Mouse (Mus musculus): ENCODE data around the gene Kif21b.
A peak's percentile ranks its signal among the peaks of the same experiment; 100 is the strongest.

Kif21b gene

DNA sequence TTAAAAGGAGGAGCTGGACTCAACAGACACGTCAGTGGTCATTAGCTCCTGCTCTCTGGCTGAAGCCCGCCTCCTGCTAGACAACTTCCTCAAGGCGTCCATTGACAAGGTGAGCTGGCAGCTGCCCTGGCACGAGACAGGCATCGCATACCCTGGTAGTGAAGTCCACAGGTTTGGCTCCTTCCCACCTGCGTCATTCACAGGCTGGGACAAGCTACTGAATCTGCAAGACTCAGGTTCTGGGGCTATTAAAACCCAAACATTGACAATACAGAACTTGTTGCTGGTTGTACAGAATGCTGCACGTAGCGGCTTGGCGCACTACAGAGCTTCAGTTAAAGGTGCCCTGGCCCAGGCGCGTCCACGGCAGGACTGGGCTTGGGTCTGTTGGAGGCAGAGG is 29.1 kb downstream of the Kif21b start:
- no peak for DNase-seq

DNA sequence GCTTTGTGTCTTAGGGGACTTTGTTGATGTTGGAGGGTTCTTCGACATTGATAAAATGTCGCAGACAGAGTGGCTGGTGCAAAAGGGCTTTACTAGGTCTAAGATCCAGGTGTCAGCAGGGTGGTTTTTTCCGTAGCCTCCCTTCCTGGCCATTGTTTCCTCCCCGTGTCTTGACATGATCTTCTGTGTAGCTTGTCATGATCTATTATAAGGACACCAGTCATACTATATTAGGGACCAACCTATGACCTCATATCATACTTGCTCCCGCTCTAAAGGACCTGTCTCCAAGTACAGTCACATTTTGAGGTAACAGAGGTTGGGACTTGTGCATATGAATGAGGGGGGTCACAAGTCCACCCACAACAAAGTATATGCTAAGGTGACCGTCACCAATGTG is 29.7 kb downstream of the Kif21b start:
- no peak for DNase-seq

DNA sequence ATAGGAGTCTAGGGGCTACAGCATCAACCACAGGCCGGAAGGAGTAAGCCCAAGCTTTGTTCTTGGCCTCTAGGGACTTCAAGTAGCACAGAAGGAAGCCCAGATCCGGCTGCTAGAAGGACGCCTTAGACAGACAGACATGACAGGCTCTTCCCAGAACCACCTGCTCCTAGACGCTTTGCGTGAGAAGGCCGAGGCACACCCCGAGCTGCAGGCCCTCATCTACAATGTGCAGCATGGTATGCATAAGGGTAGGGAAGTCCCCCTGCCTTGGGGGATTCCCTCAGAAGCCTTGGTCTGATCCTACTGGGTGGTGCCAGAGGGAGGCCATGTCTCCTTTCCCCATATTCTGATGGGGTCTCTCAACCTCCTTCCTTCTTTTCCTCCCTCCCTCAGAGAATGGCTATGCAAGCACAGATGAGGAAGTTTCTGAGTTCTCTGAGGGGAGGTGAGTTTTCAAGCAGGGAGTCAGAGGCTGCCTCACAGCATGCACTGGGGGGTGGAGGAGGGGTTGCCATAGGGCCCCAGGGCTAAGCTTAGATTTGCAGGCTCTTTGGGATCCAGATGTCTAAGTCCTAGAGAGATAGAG is 30.2 kb downstream of the Kif21b start:
- DNase-seq = no peak

DNA sequence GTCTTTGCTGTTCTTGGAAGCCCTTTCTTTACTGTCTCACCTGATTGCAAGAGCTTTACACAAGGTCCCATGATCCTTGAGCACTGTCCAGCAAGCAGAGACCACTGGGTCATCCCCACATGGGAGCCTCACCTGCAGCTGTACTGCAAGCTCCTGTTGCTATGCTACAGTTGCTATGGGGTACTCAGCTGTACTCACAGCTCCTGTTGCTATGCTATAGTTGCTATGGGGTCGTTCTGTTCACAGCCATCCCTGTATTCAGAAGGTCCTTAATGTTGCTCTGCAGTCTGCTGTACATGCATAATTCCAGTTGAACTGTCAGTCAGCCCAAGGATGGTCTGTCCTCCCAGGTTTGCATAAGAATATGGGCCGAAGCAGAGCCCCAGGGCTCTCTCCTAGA is 34.2 kb downstream of the Kif21b start:
- peak; percentile 11 for DNase-seq

DNA sequence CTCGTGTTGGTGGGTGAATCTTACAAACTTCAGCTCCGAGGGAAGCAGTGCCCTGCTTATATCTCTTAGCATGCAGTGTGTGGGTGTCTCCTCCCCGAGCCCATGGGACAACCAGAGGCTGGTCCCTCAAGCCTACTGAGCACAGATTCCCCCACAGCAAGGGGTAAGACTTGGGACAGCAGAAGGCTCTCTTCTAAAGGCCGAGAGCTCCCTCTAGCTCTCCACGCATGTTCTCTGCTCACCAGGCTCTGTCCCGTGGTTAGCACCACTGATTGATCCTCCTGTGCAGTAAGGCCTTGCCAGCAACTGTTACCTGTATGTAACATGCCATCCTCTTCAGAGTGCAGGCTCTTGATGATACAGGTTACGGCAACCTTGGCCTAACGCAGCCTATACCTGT is 36.5 kb downstream of the Kif21b start:
- peak; percentile 34 for DNase-seq

DNA sequence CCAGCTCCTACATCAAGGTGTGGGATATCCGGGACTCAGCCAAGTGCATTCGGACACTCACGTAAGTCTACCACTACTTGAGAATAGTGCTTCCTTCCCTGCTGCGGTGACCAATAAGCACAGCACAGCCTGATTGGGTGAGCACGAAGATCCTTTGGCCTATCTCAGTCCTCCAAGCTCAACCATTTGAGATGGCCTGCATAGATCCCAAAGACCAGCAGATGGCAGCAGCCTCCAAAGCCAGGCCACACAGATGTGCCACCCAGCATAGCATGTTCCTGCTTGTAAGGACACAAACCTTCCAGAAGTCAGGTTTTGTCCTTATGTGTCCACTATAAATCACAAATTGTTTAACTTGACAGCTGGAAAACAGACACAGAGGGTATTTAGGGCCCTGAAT is 38.9 kb downstream of the Kif21b start:
- peak; percentile 89 for DNase-seq

DNA sequence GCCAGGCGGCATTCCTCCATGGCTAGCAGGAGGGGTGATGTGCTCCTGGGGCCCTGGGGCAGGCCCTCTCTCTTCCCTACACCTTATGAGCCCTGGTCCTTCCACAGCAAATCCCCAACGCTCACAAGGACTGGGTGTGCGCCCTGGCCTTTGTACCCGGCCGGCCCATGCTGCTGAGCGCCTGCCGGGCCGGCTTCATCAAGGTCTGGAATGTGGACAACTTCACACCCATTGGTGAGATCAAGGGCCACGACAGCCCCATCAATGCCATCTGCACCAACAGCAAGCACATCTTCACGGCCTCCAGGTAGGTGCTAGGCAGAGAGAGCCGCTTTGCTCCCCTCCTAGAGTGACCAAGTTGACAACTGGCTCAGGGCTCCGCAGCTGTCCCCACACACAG is 41.5 kb downstream of the Kif21b start:
- DNase-seq = no peak

DNA sequence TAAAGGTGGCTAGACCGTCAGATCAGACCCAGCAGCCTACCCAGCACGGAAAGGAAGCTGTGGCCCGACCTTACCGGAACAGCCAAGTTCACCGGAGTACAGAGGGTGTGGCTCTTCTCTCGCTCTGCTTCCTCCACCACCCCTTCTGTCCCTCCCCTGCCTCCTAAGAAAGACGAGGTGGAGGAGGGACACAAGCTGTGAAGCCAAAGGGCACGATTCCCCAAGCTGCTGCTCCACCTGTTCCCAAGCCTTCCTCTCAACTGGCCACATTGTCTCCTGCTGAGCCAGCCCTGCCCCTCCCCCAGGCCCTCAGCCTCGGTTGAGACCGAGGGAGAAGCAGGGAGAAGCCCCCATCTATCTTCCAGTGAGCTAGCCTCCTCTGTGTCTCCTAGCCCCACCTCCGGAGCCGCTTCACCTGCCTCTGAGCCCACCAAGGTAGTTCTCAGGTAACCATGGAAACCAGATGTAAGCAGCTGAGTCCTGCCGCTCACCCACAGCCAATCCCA is 43.0 kb downstream of the Kif21b start:
- DNase-seq = peak; percentile 48

DNA sequence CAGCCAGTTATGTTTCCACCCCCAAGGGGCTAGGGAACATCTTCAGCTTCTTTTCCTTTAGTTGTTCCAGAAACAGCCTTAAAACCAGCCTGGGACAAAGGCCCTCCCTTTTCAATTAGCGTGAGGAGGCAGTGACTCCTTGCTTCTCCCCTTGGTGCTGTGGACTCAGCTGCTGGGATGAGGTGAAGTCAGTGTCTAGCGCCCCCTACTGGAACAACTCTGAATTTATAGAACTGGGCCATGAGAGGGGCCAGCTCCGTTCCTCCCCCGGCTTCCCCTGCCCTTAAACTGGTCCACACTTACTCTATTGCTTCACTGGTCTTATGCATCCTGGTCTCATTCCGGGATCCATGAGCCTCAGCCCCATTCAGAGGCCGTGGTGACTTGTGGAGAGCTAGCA is 44.0 kb downstream of the Kif21b start:
- peak; percentile 73 for DNase-seq

DNA sequence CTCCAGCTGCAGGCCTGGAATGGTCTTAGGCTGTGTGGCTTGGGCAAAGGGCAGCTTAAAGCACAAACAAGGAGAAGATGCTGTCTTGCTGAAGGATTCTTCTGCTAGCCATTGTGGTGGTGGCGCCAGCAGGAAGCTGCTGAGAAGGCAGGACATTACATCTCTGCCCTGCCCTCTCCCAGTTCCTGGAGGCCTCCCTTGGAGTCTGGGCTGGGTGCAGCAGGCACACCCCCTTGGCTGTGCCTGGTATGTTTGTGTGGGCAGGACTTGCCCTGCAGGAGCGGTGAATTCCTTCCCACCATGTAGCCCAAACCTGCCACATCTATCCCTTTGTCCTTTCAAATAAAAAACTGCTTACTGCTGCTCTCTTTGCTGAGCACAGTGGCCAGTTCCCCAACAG is 45.9 kb downstream of the Kif21b start:
- no peak for DNase-seq

DNA sequence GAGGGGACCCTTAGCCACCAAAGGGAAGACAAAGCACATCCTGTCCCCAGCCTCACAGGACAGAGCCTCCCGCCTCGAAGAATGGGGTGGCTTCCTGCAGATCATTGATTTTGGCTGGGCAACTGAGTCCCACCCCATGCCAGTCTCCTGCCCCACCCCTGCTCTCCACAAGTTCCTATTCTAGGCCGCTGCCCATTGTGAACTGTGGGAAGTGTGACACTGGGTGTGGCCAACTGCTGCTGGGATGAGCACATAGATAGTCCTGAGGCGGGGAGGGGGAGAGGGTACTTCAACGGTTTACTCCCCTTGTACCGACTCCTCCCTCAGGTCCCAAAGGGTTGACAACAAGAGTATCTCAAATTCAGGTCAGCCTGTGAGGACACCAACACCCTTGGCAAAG is 47.6 kb downstream of the Kif21b start:
- no peak for DNase-seq

DNA sequence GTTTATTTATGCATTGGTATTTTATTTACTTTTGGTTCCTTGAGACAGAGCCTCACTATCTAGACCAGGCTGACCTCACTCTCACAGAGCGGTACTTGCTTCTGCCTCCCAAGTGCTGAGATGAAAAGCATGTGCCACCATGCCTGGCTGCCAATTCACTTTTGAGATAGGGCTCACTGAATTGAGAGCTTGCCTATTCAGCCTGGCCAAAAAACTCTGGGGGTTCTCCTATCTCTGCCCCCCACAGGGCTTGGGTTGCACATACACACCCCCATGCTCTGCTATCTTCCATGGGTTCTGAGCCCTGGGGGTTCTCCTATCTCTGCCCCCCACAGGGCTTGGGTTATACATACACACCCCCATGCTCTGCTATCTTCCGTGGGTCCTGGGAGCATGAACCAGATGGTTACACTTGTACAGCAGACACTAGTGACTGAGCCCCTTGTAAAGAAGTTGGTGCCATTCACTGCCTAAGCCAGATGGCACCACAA is 48.4 kb downstream of the Kif21b start:
- no peak for DNase-seq

DNA sequence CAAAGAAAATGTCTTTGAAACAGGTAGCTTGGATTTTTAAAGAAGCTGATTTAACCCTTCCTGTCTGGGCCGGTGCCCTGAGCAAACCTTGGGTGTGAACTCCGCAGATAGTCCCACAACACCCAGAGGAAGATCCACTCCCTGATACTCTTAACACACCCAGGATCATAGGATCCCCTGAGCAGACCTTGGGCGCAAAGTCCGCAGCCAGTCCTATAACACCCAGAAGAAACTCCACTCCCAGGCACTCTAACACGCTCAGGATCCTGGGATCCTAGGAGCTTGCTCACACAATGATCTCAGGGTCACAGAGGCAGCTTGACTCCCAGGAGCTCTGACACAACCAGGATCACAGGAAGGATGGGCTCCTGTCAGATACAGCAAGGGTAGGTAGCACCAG is 58.8 kb downstream of the Kif21b start:
- no peak for DNase-seq

DNA sequence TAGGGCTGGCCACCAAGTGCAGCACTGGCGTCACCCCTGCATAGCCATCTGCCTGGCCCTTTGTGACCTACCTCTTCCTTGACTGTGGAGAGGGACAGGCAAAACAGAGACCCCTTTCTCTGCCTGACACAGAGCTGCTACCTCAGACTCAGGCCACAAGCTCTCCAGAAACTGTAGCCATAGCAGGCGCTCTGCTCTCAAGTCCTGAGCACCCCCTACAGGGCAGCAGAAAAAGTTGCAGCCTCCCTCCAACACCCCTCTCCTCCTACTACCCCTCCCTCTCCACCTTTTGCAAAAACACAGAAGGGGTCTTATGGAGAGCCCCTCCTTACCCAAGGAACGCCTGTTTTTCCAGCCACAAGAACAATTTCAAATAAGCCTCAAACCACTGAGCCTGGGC is 81.6 kb downstream of the Kif21b start, which contains the start of gene Mroh3:
Mroh3 (minus strand) TSS at position 26 of the 400 bp plus-strand sequence.
- peak; percentile 67 for DNase-seq

DNA sequence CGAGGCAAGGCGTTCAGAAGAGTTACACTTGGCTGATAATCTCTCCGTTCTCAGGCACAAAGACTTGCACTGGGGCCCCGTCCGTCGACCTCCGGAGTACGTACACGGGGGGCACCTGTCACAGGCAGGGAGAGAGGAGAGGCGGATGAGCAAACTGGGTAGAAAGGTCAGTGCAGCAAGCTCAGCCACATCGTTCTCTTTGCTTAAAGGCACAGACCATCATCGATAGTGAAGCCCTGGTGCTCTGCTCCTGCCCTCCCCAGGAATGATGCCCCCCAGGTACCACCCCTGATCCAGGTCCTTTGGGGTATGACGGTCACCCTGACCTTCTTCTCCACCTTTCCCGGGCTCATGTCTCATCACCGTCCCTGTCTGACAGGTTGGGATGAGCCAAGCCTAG is 83.1 kb downstream of the Kif21b start:
- DNase-seq = no peak

DNA sequence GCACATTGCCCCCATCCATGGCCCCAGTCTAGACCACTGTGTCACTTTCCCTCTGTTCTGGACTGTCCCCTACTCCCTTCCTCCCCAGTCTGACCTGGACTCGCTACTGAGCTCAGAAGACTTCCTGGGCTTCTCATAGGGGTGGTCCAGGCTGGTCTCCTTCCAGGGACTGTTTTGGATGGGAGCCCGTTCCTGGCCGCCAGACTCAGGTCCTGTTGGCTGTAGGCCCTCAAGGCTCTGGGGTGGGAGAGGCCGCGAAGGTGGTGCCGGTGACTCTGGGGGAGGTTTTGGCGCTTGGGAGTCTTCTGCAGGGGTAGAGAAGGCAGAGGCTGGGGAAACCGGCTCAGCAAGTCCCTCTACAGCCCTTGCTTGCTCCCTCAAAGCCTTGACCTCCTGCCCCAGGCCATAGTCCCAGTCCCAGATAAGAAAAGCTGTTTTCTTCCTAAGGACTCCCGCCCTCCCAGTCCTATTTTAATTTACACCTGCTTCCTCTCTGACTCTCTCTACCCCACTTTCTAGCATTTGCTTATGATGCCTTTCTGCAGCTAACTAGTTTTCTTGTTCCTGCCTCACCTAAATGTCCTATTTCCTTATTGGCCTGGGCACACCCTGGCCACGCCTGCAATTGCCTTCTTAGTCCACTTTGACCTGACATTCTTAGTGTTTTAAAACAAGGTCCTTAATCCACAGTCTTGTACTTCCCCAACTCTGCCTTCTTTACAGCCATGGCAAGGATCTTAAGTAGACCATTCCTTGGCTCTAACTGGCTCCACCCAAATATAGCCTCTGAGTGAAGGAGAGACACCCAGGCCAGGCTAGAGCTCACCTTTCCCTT is 89.1 kb downstream of the Kif21b start:
- no peak for DNase-seq

DNA sequence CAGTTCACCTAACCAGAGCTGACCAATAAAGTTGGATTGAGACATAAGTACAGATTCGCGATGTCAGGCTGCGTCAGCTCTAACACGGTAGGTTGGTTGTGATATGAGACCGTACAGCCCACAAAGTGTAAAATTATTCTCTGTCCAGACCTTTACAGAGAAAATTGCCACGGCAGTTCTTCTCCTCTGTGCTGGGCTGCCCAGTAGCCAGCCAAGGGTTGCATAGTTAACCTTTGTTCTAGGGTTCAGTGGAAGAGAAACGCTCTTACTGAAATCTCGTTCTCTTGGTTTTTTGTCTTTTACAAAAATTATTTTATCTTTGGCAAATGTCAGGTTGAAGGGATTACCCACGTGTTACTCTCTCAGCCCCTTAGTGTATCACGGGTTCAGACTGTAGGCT is 91.2 kb downstream of the Kif21b start:
- no peak for DNase-seq

DNA sequence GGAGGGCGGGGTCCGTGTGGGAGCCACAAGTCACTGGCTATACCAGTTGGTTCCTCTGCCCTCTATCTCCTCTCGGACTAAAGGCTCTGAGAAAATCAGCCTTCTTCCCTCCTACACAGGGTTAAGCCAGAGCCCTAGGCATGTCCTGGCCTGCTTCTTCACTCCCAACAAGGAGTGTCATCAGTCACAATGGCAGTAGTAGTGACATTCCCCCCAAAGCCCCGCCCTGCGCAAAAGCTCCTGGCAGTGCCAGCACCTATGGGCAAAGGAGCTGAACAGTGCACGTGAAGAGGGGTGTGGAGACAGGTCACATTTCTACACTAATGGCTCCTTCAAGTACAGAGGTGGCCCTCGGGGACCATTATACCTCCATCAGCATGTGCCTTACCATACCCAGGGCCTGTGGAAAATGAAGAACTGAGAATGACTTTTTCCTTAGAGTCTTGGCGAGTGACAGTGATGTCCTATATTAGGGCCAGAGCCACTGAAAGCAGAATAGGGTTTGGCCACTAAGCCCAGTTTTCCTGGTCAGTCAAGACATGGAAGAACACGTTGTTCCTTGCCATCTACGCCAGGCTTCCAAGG is 92.7 kb downstream of the Kif21b start:
- DNase-seq = no peak

DNA sequence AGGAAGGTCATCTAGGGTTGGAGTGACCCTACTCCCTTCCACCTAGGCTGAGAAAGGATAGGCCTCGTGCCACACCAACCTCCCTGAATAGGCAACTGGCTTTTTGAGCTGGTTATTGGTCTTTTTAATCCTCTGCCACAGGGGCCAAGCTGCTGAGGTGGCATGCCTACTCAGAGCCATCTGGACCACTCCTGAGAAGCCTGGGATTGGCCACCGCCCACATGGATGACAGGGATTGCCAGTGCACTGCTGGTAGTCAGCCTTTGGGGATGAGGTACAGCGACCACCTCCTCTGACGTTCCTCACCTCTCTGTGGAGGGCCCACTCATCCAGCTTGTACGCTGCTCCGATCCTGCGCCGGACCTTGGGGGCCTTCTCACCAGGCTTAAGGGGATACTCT is 94.7 kb downstream of the Kif21b start:
- no peak for DNase-seq

DNA sequence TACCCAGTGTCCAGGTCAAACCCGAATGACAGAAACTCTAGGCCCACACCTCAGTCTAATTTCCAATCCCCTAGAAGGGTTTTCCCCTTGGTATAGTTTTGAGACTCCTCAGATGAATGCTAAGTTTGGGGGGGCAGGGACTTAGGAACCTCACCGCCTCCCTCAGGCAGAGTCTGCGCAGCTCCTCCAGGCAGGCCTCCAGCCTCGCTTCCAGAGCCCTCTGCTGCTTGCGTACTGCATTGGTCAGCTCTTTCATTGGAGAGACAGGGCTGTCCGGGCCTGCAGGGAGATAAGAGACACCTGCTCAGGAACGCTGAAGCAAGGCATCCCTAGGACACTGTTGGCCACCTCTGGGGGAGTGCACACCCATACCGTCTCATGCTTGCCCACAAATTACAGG is 95.4 kb downstream of the Kif21b start:
- no peak for DNase-seq

Measured in embryo, embryonic 11 days (tissue).